Mouse (Mus musculus): ENCODE results near the gene B4galt1.
"Not testable (repeated sequence)": the region's sequence is repeated elsewhere in the genome, so short reads cannot be mapped to it uniquely, and the experiment has no call there.

B4galt1 gene

DNA sequence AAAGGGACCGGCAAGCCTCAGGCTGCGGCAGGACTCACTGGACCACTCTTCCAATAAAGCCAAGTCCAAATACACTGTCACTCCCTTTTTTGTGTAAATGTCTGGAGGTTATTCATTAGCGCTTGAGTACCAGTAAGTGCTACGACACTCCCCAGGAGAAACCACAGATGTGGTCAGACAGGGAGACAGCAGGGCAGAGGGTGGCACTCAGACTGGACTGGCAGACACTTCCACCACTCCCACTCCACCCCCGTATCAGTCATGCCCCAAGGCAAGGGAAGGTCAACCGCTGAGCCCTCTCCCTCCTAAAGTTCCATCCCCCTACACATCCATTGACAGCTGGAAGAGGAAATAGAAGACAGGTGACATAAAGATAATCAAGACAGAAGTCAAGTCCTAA, 35.4 kb downstream of the B4galt1 start:
- no peak for DNase-seq (ENCODE audit: low spot score)

DNA sequence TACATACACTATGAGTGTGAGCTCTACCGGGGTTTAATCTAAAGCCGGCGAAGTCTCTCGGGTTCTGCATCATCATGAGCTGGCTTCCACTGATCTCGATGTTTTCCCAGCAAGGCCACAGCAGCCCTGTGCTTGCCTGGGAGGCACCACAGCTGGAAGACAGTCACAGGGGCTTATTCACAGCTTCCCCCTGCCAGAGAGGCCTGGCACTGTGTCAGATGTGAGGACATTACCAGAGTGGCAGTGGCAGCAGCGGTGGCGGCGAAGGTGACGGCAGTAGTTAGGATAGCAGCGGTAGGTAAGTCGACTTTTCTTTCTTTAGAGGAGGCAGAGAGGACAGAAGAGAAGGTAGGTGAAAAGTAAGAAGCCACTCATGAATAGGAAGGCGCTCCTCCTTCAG, 35.9 kb downstream of the B4galt1 start:
- no peak for DNase-seq (ENCODE audit: low spot score)

DNA sequence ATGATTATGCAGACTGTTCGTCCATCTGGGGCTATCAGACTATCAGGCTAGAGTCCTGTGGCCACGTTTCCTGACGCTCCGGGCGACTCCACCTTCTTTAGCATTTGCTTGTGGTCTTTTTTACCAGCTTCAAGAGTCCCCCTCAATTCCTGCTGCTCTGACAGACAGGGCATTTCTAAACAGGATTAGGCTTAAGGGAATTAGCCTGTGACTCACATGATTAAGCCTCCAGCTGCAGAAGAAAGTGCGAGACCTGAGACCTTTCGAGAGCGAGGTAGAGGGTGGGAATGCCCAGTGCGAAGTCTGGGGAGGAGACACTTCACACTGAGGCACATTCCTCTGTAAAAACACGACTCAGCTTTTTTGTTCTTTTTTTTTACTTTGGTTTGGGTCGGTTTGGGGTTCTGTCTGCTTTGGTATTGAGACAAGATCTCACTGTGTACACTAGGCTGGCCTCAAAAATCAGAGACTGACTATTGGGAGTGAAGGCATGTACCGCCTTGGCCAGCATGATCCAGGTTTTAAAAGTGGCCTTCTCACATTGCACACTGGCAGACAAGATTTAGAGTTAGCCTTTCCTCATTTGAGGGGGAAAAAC, 37.9 kb downstream of the B4galt1 start:
- DNase-seq (ENCODE audit: low spot score), result peak; percentile 20

DNA sequence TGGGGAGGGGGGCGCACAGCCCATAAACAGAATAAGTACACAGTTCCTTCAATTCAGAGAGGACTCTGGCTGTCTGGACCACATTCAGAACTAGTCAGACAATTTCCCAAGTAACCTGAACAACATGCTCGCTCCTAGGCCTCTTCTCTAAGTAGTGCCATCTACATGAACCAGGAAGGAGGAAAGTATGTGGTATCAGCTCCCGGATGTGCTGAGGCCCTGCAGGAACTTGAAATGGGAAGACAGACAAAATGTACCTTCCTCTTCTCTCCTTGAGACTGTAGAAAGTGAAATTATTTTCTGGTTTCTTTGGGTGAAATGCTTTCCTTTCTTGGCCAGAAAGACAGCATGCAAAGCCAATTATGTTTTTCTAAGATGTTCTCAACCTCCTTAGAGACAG, 38.7 kb downstream of the B4galt1 start:
- DNase-seq (ENCODE audit: low spot score), result no peak

DNA sequence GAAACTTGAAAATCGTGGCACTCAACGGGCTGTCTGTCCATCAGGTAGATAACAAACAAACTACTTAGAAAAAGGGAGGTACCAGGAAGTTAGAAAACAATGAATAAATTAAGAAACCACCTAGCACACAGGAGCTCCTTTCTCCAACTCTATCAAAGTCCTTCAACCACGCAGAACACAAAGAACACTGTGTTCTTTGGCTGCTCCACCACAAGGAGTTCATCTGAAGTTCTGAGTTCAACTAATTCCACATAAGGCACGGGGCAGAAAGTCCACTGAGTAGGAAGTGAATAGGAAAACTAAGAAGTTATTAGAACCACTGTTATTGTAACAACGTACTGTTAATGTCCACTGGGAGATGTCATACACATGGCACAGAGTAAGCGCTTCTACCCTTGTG, 39.4 kb downstream of the B4galt1 start:
- DNase-seq (ENCODE audit: low spot score), result no peak

DNA sequence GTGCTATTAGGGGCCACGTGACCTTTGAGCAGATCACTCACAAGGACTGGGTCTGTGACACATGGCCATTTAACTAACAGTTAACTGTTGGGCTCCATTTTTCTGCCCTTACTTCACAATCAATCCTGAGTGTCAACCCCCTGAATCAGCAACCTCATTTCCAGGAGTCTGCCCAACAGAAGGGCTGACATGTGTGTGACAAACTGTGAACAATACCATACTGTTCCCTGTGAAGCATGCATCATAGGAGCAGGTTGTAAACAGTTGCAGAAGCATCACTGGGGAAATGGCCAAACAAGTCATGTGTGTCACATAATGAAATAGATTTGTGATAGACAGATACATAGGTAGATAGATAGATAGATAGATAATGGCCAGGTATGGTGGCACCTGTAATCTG, 40.9 kb downstream of the B4galt1 start:
- no peak for DNase-seq (ENCODE audit: low spot score)

DNA sequence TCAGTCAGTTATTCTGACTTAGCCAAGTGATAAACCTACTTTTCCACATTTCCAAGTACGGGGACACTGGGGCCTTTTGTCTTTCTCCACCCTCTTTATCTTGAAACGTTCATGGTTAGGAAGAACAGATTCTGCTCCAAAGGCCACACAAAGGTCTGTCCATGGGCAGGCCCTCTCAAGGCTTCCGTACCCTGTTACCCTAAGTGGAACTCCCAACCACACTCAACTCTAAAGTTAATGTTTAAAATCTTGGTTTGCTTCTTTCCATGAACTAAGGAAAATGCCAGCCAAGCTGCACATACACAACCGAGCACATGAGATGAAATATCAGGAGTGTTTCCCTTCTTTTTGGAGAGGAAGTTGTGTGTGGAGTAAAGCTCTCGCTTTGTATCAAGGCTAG, 43.3 kb downstream of the B4galt1 start:
- no peak for DNase-seq (ENCODE audit: low spot score)

DNA sequence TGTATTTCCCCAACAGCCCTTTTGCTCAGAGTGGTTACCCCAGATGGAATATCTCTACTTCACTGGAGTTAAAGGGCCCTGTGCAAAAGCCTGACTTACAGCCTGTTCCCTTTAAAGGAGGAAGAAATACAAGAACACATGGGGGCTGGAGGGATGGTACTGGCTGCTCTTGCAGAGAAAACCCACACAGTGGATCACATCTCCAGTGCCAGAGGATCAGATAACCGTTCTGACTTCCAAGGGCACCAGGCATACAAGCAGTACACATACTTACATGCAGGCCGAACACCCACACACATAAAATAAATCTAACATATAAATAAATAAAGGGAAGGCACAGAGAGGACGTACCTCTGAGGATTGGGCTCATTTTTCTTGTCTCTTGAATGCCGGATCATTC, 46.4 kb downstream of the B4galt1 start:
- DNase-seq (ENCODE audit: low spot score), result no peak

DNA sequence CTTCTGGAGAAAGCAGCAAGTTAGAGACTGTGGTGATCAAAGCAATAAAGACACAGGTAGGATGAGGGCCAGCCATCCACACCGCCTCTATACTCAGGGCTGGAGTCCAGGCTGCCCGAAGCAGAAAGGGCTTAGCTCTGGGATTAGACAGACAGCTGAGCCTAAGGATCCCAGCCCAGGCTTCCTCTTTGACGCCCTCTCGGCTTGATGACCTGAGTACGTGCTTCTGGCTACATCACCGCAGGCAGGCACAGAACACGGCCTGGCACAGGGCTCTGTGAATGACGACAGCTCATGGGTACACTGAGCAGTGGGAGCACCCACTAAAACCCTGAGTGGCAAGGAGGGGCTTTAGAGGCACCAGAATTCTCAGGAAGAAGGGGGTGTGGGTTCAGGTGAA, 48.4 kb downstream of the B4galt1 start:
- DNase-seq (ENCODE audit: low spot score), result no peak

DNA sequence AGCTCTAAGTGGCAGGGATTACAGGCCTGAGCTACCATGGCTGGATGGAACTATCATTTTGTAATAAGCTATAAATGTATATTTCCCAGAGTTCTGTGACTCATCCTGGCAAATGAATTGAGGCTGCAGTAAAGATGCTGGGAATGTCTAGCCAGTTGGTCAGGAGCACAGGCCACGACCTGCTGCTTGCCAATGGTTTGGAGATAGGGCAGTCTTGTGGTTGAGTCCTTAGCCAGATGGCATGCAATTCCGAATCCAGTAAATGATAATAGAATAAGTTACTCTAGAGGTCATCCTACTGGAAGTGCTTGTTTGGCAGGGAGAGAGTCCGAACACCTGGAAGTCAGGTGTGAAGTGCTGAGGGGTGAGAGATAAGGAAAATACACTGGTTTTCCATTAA, 51.0 kb downstream of the B4galt1 start:
- no peak for DNase-seq (ENCODE audit: low spot score)

DNA sequence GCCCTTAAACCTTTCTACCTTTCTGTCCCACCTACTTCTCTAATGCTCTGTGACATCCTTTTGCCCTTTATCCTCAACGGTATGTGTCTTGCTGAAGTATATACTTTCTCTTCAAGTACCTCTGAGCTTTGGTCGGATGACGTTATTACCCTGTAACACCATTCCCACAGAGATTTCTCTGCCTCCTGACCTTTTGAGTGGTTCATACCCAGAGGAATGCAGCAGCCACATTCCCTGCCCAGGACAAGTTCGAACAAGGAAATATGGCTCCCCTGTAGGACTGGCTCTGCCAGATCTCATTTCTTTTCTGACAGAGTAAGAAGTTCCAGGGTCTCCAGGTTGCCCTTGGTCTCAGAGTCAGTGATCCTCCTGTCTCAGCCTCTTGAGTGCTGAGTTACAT, 51.9 kb downstream of the B4galt1 start:
- DNase-seq (ENCODE audit: low spot score), result no peak

DNA sequence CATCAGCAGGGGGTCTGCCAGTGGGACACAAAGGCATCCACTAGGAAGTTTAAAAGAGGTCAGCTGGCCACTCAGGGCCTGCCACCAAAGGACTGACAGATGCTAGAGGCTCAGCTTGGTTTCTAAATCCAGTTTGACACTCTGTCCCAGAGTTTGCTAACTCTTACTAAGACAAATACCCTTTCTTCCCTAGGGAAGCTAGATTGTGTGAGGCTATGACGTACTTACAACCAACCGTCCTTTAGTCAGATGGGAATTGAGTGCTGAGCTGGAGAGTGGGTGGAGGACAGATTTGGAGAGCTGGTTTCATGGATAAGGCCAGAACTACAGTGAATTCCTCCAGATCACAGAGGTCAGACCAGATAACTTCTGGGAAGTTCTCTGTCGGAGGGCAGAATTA, 52.9 kb downstream of the B4galt1 start:
- no peak for DNase-seq (ENCODE audit: low spot score)

DNA sequence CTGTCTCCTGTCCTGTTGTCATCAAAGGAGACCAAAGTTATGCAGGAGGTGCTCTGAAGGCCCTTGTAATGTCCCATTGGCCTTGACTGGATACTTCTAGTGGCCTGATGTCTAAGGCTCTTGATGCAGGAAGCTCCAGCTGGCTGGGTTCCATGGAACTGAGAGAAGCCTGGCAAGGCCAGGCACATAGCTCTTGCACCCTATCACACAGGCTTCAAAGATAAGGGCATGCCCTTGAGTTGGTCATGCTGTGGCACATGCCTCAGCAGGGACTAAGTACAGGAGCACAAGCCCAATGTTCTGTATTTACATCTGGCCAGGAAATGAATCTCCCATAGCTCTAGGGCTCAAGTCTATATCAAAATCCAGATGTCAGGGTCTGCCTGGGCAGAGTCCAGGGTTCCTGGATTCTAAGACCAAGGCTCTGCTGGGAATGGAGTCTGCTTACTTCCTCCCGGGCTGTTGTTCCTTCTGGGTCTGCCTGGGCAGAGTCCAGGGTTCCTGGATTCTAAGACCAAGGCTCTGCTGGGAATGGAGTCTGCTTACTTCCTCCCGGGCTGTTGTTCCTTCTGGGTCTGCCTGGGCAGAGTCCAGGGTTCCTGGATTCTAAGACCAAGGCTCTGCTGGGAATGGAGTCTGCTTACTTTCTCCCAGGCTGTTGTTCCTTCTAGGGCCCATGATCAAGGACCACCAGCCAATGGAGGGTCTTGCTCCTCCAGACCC, 54.8 kb downstream of the B4galt1 start:
- not testable (repeated sequence) for DNase-seq (ENCODE audit: low spot score)

DNA sequence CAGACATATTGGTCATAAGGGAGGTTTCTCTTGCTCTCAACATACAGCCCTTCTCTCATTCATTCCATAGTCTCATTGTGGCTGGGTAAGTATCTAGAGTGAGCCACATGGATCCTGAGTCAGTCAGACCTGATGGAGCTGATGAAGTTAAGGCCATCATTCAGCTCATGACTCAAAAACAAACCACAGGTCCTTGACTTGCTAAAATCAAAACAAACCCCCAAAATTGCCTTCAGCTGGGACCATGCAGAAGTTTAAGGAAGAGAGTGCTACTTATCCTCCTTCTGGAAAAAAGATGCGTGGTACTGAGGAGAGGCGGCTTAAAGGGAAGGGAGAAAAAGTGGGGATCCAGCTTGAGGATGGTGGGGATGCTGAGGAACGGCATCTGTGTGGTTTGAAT, 58.0 kb downstream of the B4galt1 start:
- DNase-seq (ENCODE audit: low spot score), result no peak

DNA sequence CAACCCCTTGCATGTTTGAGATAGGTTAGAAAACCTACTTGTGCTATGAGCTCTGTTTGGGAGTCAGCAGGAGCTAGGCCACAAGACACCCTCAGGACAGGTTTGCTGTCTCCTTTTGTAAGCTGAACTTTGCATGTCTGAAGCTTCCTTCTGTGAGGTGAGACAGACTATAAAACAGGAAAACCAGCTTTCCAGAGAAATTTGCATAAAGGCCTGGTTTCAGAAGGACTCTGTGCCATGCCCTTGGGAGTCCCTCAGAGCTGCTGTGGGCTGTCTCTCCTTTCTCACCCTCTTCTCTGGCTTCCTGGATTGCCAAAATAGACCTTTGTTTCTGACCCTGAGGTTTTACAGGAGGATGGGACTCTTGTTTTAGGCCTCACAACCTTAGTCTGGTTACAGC, 59.5 kb downstream of the B4galt1 start:
- no peak for DNase-seq (ENCODE audit: low spot score)

DNA sequence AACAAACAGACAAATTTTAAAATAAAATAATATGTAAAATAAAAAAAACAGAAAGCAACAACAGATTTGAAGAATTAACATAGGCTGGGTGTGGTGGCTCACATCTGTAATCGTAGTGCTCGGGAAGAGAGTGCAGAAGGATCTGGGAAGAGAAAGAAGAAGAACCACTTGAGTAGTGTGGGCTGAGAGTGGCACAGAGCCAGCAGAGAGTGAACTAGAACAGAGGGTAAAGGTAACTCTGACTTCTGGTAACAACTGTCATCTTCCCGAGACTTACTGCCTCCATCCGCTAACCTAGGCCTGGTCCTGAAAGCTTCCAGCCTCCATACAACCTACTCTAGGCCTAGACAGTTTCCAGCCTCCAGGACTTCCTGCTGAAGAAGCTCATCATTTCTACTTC, 62.6 kb downstream of the B4galt1 start:
- DNase-seq (ENCODE audit: low spot score), result no peak

DNA sequence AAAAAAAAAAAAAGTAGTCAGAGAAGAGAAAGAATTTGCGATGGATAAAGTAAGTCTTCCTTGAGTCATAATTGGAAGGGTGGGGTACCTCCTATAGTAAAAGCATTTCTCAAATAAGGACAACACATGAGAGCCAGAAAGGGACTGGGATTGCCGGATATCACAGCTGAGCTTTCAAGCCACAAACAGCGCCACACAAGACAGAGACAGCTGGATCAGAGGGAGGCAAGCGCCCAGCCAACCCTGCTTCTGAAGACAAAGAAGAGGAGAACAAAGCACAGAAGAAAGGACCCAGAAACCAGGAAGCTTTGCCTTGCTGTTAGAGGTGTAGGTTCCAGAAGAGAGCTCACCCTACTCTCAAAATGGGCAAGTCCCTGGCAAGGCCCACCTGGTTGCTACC, 67.2 kb downstream of the B4galt1 start:
- no peak for DNase-seq (ENCODE audit: low spot score)

DNA sequence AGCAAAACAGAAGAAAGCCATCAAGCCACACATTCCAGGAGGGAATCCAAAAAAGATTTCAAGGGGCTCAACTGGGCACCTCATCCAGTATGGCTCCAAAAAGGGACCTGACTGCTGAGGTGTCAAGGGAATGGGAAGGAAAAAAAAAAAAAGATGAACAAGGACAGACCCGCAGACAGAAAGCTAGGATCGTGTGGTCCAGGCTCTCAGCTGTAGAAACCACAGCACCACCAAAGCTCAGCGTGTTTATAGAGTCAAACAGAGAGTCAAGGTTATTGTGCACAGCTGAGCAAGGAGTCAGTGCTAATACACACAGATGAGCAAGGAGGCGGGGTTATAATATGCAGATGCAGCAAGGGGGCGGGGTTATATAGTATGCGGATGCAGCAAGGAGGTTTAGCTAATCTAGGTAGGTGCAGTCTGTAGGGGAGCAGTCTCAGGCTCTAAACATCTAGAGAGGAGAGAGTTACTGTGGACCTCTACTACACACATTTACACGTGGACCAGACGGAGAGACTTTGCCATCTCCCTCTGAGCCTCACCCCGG, 68.1 kb downstream of the B4galt1 start:
- DNase-seq (ENCODE audit: low spot score), result no peak

DNA sequence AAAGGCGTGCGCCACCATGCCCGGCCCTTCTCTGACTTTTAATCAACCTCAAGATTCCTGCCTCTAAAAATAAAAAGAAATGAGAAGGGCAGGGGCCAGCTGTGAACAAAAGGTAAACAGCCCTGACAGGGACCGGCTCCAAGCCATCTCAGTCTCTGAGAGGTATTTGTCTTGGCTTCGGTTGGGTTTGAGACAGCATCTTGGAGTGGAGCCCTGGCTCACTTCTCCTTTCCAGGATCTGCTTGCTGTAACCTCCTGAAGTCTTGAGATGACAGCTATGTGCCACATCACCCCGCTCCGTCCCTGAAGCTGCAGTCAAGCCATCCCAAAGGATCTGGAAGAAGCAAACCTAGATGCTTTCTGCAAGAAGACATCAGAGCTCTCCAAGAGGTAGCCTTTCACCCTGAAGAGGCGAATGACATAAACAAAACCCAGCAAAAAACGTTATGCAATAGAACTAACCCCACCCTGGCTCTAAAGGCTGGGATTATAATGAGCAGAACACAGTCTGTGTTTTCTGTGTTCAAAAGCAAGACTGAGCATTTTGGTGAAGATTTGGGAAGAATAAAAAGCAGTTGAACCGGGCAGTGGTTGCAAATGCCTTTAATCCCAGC, 69.1 kb downstream of the B4galt1 start:
- DNase-seq (ENCODE audit: low spot score), result no peak

DNA sequence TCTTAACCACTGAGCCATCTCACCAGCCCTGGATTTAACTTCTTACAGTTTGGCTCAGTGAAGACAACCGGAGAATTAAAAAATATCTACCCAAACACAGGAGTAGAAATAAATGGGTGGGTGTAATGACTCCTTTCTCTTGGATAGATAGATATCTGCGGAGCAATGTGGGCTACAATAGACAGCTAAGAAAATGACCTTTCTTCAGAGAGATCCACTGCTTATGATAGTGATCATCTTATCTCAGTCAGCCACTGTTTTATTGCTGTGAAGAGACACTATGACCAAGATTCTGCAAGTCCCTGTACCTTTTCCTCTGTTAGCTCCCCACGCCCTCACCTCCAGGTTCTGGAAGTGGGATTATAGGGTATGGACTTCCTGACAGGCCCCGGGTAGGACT, 70.8 kb downstream of the B4galt1 start:
- DNase-seq (ENCODE audit: low spot score), result no peak

DNA sequence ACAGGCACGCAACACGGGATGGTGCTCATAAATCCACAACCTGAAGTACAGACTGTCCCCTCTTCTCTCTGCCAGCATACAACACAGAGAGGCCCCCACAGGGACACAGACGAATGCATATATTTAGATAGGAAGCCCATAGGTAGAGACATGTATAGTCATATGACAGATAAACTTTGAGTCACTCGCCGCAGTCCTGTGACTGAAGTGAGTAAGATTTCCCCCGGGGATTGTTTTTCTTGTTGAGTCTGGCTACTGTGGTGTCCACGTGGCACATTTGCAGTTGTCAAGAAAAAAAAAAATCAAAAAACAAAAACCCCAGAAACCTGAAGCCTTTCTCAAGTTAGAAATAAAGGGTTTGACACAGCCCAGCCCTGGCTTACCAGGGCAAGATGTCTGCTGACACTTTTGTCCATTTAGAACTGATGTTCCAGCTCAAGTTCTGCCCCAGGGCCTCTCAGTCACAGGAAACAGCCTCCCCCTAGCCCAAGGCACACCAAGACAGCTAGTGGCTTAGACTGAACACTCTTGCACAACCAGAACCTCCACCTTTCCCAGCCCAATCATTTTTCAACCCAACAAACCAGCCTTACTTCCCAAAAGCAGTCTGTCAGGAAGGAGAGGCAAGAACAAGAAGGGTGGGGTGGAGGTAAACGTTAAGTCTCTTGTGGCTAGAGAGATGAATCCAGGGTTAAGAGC, 71.9 kb downstream of the B4galt1 start:
- no peak for DNase-seq (ENCODE audit: low spot score)

DNA sequence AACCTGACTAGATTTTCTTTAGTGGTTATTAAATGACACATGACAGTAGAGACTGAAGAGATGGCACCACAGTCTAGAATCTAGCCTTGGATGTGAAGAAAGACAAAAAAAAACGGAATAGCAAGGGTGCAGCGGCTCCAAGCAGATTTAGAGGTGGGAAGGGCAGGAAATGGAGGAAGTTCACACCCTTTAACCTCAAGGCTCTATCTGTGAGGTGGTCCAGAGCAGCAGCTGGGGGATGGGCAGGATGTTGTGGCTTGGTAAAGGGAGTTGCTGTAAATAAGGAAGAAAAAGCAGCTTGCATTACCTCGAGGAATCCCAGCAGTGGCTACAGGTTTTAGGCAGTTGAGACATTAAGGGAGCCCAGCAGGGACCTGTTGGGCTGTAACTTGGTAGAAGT, 72.7 kb downstream of the B4galt1 start:
- peak; percentile 55 for DNase-seq (ENCODE audit: low spot score)

DNA sequence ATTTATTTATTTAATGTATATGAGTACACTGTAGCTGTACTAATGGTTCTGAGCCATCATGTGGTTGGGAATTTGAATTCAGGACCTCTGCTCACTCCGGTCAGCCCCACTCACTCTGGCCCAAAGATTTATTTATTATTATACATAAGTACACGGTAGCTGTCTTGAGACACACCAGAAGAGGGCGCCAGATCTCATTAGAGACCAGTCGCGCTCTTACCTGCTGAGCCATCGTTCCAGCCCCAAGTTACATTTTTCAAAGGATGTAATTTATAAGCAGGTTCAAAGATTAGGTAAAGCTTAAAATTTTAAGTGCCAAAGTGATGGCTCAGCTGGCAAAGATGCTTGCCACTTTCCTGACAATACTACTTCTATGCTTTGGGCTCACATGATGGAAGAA, 75.1 kb downstream of the B4galt1 start:
- no peak for DNase-seq (ENCODE audit: low spot score)

Measured in embryo, embryonic 10 days (tissue).